ENCODE assay signal across 12 mouse cellular contexts in the genomic region with DNA sequence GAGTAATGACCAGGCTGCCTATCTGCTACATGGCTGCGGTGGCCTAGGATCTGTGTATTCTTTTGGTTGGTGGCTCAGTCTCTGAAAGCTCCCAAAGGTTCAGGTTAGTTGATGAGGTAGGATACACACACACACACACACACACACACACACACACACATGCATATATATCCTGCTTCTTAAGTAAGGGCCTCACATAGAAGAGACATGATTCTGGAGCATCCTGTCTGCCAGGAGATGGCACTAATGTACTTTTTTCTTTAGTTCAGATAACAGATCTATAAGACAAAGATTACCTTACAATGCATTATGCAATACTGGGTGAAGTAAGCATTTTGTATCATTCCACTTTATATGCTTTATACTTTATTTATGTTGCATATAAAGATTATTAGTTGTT.
DNase-seq lines count a peak whose midpoint lies in the region; ATAC-seq lines count a peak whose summit lies in the region.
"Had no signal": no experiment of that assay in that cellular context is flagged by ENCODE, and none has a peak within 500 bp of the region (broad histone marks: within the 10 kb centered on the region; RNA-seq: fewer than 3 reads in every experiment).

No protein-coding gene starts in this region.

- no peaks in the 10 kb centered on the region for H3K4me1 ChIP-seq in kidney, embryonic 14.5 days (ENCODE audit: control insufficient read depth, insufficient read depth, low read length)
- H3K4me1 ChIP-seq in midbrain, embryonic 15.5 days, result no peaks in the 10 kb centered on the region
- H3K4me1 ChIP-seq: embryonic facial prominence, embryonic 12.5 days had no signal

- no peak overlapping the region for H3K27ac ChIP-seq in kidney, embryonic 14.5 days (ENCODE audit: low read depth, low read length)
- H3K27ac ChIP-seq in midbrain, embryonic 15.5 days, result no peak overlapping the region
- H3K27ac ChIP-seq: embryonic facial prominence, embryonic 12.5 days; heart, adult 2 months had no signal

- ATAC-seq in kidney, embryonic 14.5 days (ENCODE audit: low FRiP score, low TSS enrichment), result peak; percentile 57; the same call in 1 of the 2 replicates
- peak; percentile 83 for ATAC-seq in midbrain, embryonic 15.5 days (replicated peaks)
- ATAC-seq: lung, postnatal 0 days had no signal

- H3K36me3 ChIP-seq in kidney, embryonic 14.5 days (ENCODE audit: control insufficient read depth, insufficient read depth, low read length), result no peaks in the 10 kb centered on the region
- H3K36me3 ChIP-seq in midbrain, embryonic 15.5 days (replicated peaks), result no peaks in the 10 kb centered on the region
- H3K36me3 ChIP-seq: embryonic facial prominence, embryonic 12.5 days had no signal

- no peaks in the 10 kb centered on the region for H3K9me3 ChIP-seq in kidney, embryonic 14.5 days (ENCODE audit: control insufficient read depth, low read length)
- H3K9me3 ChIP-seq in midbrain, embryonic 15.5 days, result no peaks in the 10 kb centered on the region
- H3K9me3 ChIP-seq: embryonic facial prominence, embryonic 12.5 days had no signal

- no peak overlapping the region for H3K4me2 ChIP-seq in kidney, embryonic 14.5 days (replicated peaks; ENCODE audit: low read depth, low read length)
- H3K4me2 ChIP-seq in midbrain, embryonic 15.5 days, result no peak overlapping the region
- H3K4me2 ChIP-seq: embryonic facial prominence, embryonic 12.5 days had no signal

- no peak overlapping the region for H3K9ac ChIP-seq in kidney, embryonic 14.5 days (ENCODE audit: low read depth, low read length)
- no peak overlapping the region for H3K9ac ChIP-seq in midbrain, embryonic 15.5 days
- H3K9ac ChIP-seq: embryonic facial prominence, embryonic 12.5 days had no signal

- WGBS in kidney, embryonic 14.5 days, result 84% methylated on average over 1 of the region's 1 CpGs
- WGBS in midbrain, embryonic 15.5 days, result 87% methylated on average over 1 of the region's 1 CpGs

- no peaks in the 10 kb centered on the region for H3K27me3 ChIP-seq in kidney, embryonic 14.5 days (ENCODE audit: control insufficient read depth, insufficient read depth, low read length)
- no peaks in the 10 kb centered on the region for H3K27me3 ChIP-seq in midbrain, embryonic 15.5 days (replicated peaks)
- H3K27me3 ChIP-seq: embryonic facial prominence, embryonic 12.5 days had no signal

- no peak overlapping the region for H3K4me3 ChIP-seq in kidney, embryonic 14.5 days (ENCODE audit: low read length)
- no peak overlapping the region for H3K4me3 ChIP-seq in midbrain, embryonic 15.5 days
- H3K4me3 ChIP-seq: embryonic facial prominence, embryonic 12.5 days; heart, adult 2 months had no signal

- DNase-seq in kidney, postnatal 25 days, result no peak
- peak; percentile 84 for DNase-seq in brain, adult 2 months (ENCODE audit: low read depth, low spot score)
- DNase-seq in cerebellum, postnatal 14 days, result peak; percentile 36 to 51
- no peak for DNase-seq in urinary bladder, postnatal 10 days (ENCODE audit: low spot score)
- no peak for DNase-seq in urinary bladder, postnatal 36 days (ENCODE audit: low spot score in 2 of 2)
- DNase-seq in T-cell, adult 2 months (ENCODE audit: low spot score), result no peak
- DNase-seq: heart, adult 2 months; kidney, adult 18-20 months had no signal

Comparison
In these comparisons a context has a peak if more than half of its experiments do, and no peak if none do; other contexts are left out.
1. DNase-seq: peak in brain, adult 2 months (single experiment) and cerebellum, postnatal 14 days (2 of 2); none in kidney, postnatal 25 days (0 of 2), urinary bladder, postnatal 10 days (single experiment), urinary bladder, postnatal 36 days (0 of 2) and T-cell, adult 2 months (single experiment).